Mouse (Mus musculus) liver, embryonic 14.5 days (tissue): ENCODE data around the gene C1ql1. TPM values are rescaled to one million over a fixed set of nuclear protein-coding genes. Genes with fewer than 3 reads are reported as not detected.

Experiments used
- ATAC-seq: fragments of 200-750 bp; cut with Nextera tagmentation; 2 replicates; pipeline ENCODE4 v1.8.0; 2017; ENCODE audit warnings: moderate number of reproducible peaks, mild to moderate bottlenecking, moderate library complexity; ENCODE audit not compliant: insufficient read depth
- DNase-seq, 3 experiments: peaks; one replicate each; pipeline ENCODE4 v3.0.0-alpha.2; 2012 to 2013; ENCODE audit warnings: low read depth in 3 of 3, low spot score in 3 of 3
- H3K27ac ChIP-seq: fragments of 300-500 bp; sonication (generic); 2 replicates; pipeline ENCODE4 v1.5.1; 2014; ENCODE audit warnings: moderate library complexity, mild to moderate bottlenecking, control low read depth, inconsistent platforms
- H3K27me3 ChIP-seq: fragments of 300-500 bp; sonication (generic); 2 replicates; pipeline ENCODE4 v1.6.1; 2014; ENCODE audit warnings: mild to moderate bottlenecking, low read length, moderate library complexity; ENCODE audit not compliant: control insufficient read depth, insufficient read depth
- H3K36me3 ChIP-seq: fragments of 300-500 bp; sonication (generic); replicated peaks from 2 replicates; pipeline ENCODE4 v1.6.1; 2014; ENCODE audit warnings: low read depth; ENCODE audit not compliant: control insufficient read depth, insufficient read depth
- H3K4me1 ChIP-seq, 2 experiments: fragments of 200-500 bp in 1 of 2; fragments of 300-500 bp in 1 of 2; sonication (generic) in 1 of 2; replicated peaks; 2 replicates each; pipeline ENCODE4 v1.6.1; 2012 to 2014; ENCODE audit warnings: antibody characterized with exemption in 1 of 2, inconsistent platforms in 1 of 2, low read length in 1 of 2; ENCODE audit not compliant: control insufficient read depth in 2 of 2, insufficient read depth in 2 of 2
- H3K4me2 ChIP-seq: fragments of 300-500 bp; sonication (generic); 2 replicates; pipeline ENCODE4 v1.6.1; 2014; ENCODE audit warnings: low read depth, mild to moderate bottlenecking, control low read depth, moderate library complexity
- H3K4me3 ChIP-seq, 2 experiments: fragments of 200-500 bp in 1 of 2; fragments of 300-500 bp in 1 of 2; sonication (generic) in 1 of 2; 2 replicates each; pipeline ENCODE4 v1.5.1; 2012 to 2014; ENCODE audit warnings: low read depth in 2 of 2, low read length in 2 of 2, mild to moderate bottlenecking in 2 of 2, control low read depth in 1 of 2, inconsistent platforms in 1 of 2, moderate library complexity in 1 of 2; ENCODE audit not compliant: insufficient read depth in 1 of 2
- H3K9ac ChIP-seq: fragments of 300-500 bp; sonication (generic); replicated peaks from 2 replicates; pipeline ENCODE4 v1.6.1; 2014; ENCODE audit warnings: mild to moderate bottlenecking, control low read depth, moderate library complexity
- H3K9me3 ChIP-seq: fragments of 300-500 bp; sonication (generic); 2 replicates; pipeline ENCODE4 v1.6.1; 2016; ENCODE audit warnings: low read length, mixed read lengths; ENCODE audit not compliant: control insufficient read depth
- CTCF ChIP-seq: IDR thresholded peaks from 2 replicates; pipeline ENCODE4 v1.5.1; 2016; ENCODE audit warnings: antibody characterized with exemption, low read depth, control low read depth
- EP300 ChIP-seq: IDR thresholded peaks from 2 replicates; pipeline ENCODE4 v1.6.1; 2016; ENCODE audit warnings: antibody characterized with exemption, low read depth
- WGBS: fragments of 180-500 bp; shearing (Covaris S2); extraction: QIAGEN DNeasy Blood & Tissue Kit; methylation state at CpG from one replicate; pipeline ENCODE4 v1.1.7; 2014; ENCODE audit not compliant: insufficient replicate concordance; 5-methylcytosine and 5-hydroxymethylcytosine counted together
- polyA plus RNA-seq, 2 experiments: library from polyadenylated mRNA; depleted of rRNA in 1 of 2; stranded (reverse) in 1 of 2; unstranded in 1 of 2; fragments of >200 nt; fragmentation: Nextera tagmentation in 1 of 2; extraction: Ambion mirVana in 1 of 2; gene quantifications; 2 replicates each; pipeline versions ENCODE4 v1.2.1 to v1.2.3; 2012 to 2014

C1ql1 gene
- polyA plus RNA-seq, 2 experiments = 0.17 TPM; not detected in 1

DNA sequence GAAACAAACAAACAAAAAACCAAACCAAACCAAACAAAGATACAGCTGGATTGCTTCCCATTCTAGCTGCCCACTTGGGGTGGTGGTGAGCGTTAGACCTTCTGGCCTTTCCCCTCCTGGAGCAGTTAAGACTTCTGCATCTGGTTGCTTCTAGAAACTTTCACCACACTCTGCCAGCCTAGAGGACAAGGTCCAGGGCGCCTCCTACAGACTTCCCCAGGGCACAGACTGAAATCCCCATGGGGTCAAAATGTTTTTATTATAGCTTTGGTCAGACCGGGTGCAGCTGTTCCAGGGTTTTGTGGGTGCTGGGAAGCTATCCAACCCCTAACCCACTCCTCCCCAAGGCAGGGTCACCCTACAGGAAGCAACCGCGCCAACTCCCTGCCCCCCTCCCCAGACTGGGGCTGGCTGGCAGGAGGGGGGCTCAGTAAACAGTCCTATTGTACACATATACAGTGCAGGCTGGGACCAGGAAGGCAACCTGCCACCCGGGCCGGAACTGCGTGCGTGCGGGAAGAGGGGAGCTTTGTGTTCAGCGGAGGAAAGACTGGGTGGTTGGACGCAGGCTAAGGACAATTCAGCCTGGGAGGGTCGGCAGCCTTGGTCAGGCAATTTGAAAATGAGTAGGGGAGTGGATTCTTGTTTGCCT is 7.3 kb downstream of the C1ql1 start:
- Histone ChIP-seq H3K9ac (no peak overlapping the region), H3K27me3 (peaks cover 33% of the 10 kb centered on the region), H3K4me2 (no peak overlapping the region), H3K27ac (no peak overlapping the region), H3K4me3 (no peak overlapping the region), H3K4me1 (peaks cover 2 to 11% of the 10 kb centered on the region in 2 experiments; a peak in 3 of 4 replicates), H3K36me3 (no peaks in the 10 kb centered on the region), H3K9me3 (no peaks in the 10 kb centered on the region)
- DNase-seq = no peak
- 31% methylated on average over 13 of the region's 13 CpGs for WGBS
- no peak for ATAC-seq
- TF ChIP-seq CTCF = 0 out of 2 replicates have a peak, but pooled peaks have one; percentile 12
- TF ChIP-seq EP300 = no peak

GRCm38 (mm10) chr11:102937529-102938182 is 8.8 kb downstream of the C1ql1 start:
- DNase-seq (no peak), ATAC-seq (no peak)
- TF ChIP-seq EP300 (no peak), CTCF (no peak)
- Histone ChIP-seq H3K9me3 (no peaks in the 10 kb centered on the region), H3K27ac (no peak overlapping the region), H3K4me1 (peaks cover 2 to 11% of the 10 kb centered on the region in 2 experiments; a peak in 3 of 4 replicates), H3K4me3 (no peak overlapping the region), H3K9ac (no peak overlapping the region), H3K36me3 (no peaks in the 10 kb centered on the region), H3K4me2 (no peak overlapping the region), H3K27me3 (peaks cover 18% of the 10 kb centered on the region)
- 41% methylated on average over 3 of the region's 3 CpGs for WGBS

- WGBS = 35% methylated on average over 4 of the region's 4 CpGs
- H3K9me3 ChIP-seq = no peaks in the 10 kb centered on the region
- no peak overlapping the region for H3K4me3 ChIP-seq
- peaks cover 2 to 7% of the 10 kb centered on the region in 2 experiments; a peak in 3 of 4 replicates for H3K4me1 ChIP-seq
- ATAC-seq = no peak
- no peak overlapping the region for H3K4me2 ChIP-seq
- no peaks in the 10 kb centered on the region for H3K36me3 ChIP-seq
- TF ChIP-seq CTCF (no peak), EP300 (no peak)
- no peak overlapping the region for H3K27ac ChIP-seq
- H3K27me3 ChIP-seq = peaks cover 13% of the 10 kb centered on the region
- no peak for DNase-seq
- H3K9ac ChIP-seq = no peak overlapping the region
Measured at GRCm38 (mm10) chr11:102936272-102936671, 10.2 kb downstream of the C1ql1 start.

GRCm38 (mm10) chr11:102930672-102931071 is 15.8 kb downstream of the C1ql1 start:
- H3K4me3 ChIP-seq = no peak overlapping the region
- H3K4me2 ChIP-seq = no peak overlapping the region
- no peaks in the 10 kb centered on the region; the same call in 1 of the 2 replicates for H3K27me3 ChIP-seq
- no peaks in the 10 kb centered on the region for H3K36me3 ChIP-seq
- 58% methylated on average over 10 of the region's 10 CpGs for WGBS
- no peak overlapping the region for H3K27ac ChIP-seq
- no peaks in the 10 kb centered on the region for H3K9me3 ChIP-seq
- ATAC-seq (no peak), DNase-seq (no peak)
- peaks cover 0 to under 1% of the 10 kb centered on the region in 2 experiments for H3K4me1 ChIP-seq
- no peak for TF ChIP-seq EP300
- TF ChIP-seq CTCF = no peak
- no peak overlapping the region for H3K9ac ChIP-seq

- peak; percentile 47 for ATAC-seq
- under 1% methylated on average over 10 of the region's 10 CpGs for WGBS
- H3K27me3 ChIP-seq = no peaks in the 10 kb centered on the region
- H3K27ac ChIP-seq = peak overlapping the region; percentile 92
- TF ChIP-seq EP300 (no peak), CTCF (peak; percentile 49)
- peaks cover 4 to 16% of the 10 kb centered on the region in 2 experiments for H3K4me1 ChIP-seq
- H3K9me3 ChIP-seq = no peaks in the 10 kb centered on the region
- H3K4me2 ChIP-seq = peak overlapping the region; percentile 81
- peak overlapping the region; percentile 83 for H3K9ac ChIP-seq
- peak; percentile 50 to 67 (median 51) for DNase-seq
- peak overlapping the region; percentile 83 to 94 for H3K4me3 ChIP-seq
- H3K36me3 ChIP-seq = peaks cover 27% of the 10 kb centered on the region
Measured at GRCm38 (mm10) chr11:102925351-102925717, 21.2 kb downstream of the C1ql1 start.
